Mouse (Mus musculus) MEL (cell line): Measurements from ENCODE around the gene Myo15b. TPM values are rescaled to one million over a fixed set of nuclear protein-coding genes. Genes with fewer than 3 reads are reported as not detected.

Experiments
- DNase-seq: peaks from one replicate; pipeline ENCODE4 v3.0.0; 2011; ENCODE audit warnings: low read depth, low spot score
- H3K27ac ChIP-seq: 2 replicates; pipeline ENCODE4 v1.5.1; 2012; ENCODE audit warnings: low read depth, mild to moderate bottlenecking, control low read depth, low read length, moderate library complexity; ENCODE audit not compliant: control insufficient read depth
- H3K27me3 ChIP-seq, 2 experiments: fragments of 150-350 bp in 1 of 2; sonication (generic) in 1 of 2; 2 replicates each; pipeline ENCODE4 v1.6.1; 2012; ENCODE audit warnings: low read length in 2 of 2, mild to moderate bottlenecking in 2 of 2, improper control_type of control experiment in 1 of 2, moderate library complexity in 1 of 2; ENCODE audit not compliant: insufficient read depth in 2 of 2, control insufficient read depth in 1 of 2
- H3K36me3 ChIP-seq, 2 experiments: 2 replicates each; pipeline ENCODE4 v1.6.1; 2012 to 2014; ENCODE audit warnings: low read length in 2 of 2, improper control_type of control experiment in 1 of 2, inconsistent platforms in 1 of 2, mild to moderate bottlenecking in 1 of 2; ENCODE audit not compliant: insufficient read depth in 2 of 2, control insufficient read depth in 1 of 2
- H3K4me1 ChIP-seq, 2 experiments: fragments of 150-350 bp in 1 of 2; sonication (generic) in 1 of 2; 2 replicates each; pipeline ENCODE4 v1.6.1; 2012; ENCODE audit warnings: low read length in 2 of 2, improper control_type of control experiment in 1 of 2, mild to moderate bottlenecking in 1 of 2; ENCODE audit not compliant: insufficient read depth in 2 of 2, control insufficient read depth in 1 of 2
- H3K4me3 ChIP-seq, 2 experiments: fragments of 150-350 bp in 1 of 2; sonication (generic) in 1 of 2; 2 replicates each; pipeline ENCODE4 v1.5.1; 2012; ENCODE audit warnings: low read depth in 2 of 2, low read length in 2 of 2, mild to moderate bottlenecking in 2 of 2, moderate library complexity in 2 of 2, control low read depth in 1 of 2, improper control_type of control experiment in 1 of 2; ENCODE audit not compliant: control insufficient read depth in 1 of 2, insufficient read depth in 1 of 2
- H3K79me2 ChIP-seq: 2 replicates; pipeline ENCODE4 v1.6.1; 2012; ENCODE audit warnings: mild to moderate bottlenecking, low read length, moderate library complexity; ENCODE audit not compliant: control insufficient read depth, poor library complexity, insufficient read depth
- H3K9ac ChIP-seq: 2 replicates; pipeline ENCODE4 v1.6.1; 2012; ENCODE audit warnings: low read depth, mild to moderate bottlenecking, control low read depth, low read length, moderate library complexity; ENCODE audit not compliant: control insufficient read depth, poor library complexity, severe bottlenecking
- H3K9me3 ChIP-seq: fragments of 150-350 bp; sonication (generic); replicated peaks from 2 replicates; pipeline ENCODE4 v1.6.1; 2012; ENCODE audit warnings: mild to moderate bottlenecking, low read length, improper control_type of control experiment, moderate library complexity; ENCODE audit not compliant: insufficient read depth
- CHD2 ChIP-seq: IDR thresholded peaks from 2 replicates; pipeline ENCODE4 v1.6.1; 2011; ENCODE audit warnings: low read length, improper control_type of control experiment
- E2F4 ChIP-seq: IDR thresholded peaks from 2 replicates; pipeline ENCODE4 v1.6.1; 2011; ENCODE audit warnings: low read depth, low read length, improper control_type of control experiment, borderline replicate concordance
- ELF1 ChIP-seq: IDR thresholded peaks from 2 replicates; pipeline ENCODE4 v1.6.1; 2014; ENCODE audit warnings: low read depth, mild to moderate bottlenecking, inconsistent platforms, low read length, improper control_type of control experiment, moderate library complexity
- ETS1 ChIP-seq: IDR thresholded peaks from 2 replicates; pipeline ENCODE4 v1.6.1; 2012; ENCODE audit warnings: low read depth, mild to moderate bottlenecking, inconsistent platforms, low read length, improper control_type of control experiment, moderate library complexity
- HCFC1 ChIP-seq: IDR thresholded peaks from 2 replicates; pipeline ENCODE4 v1.6.1; 2012; ENCODE audit warnings: low read depth, mild to moderate bottlenecking, inconsistent platforms, low read length, improper control_type of control experiment, moderate library complexity
- JUND ChIP-seq: IDR thresholded peaks from 2 replicates; pipeline ENCODE4 v1.6.1; 2011; ENCODE audit warnings: low read depth, mild to moderate bottlenecking, improper control_type of control experiment, low read length
- KAT2A ChIP-seq: conservative IDR thresholded peaks from 2 replicates; pipeline ENCODE4 v1.6.1; 2012; ENCODE audit warnings: low read depth, low read length, improper control_type of control experiment, inconsistent platforms
- MAFK ChIP-seq: IDR thresholded peaks from 2 replicates; pipeline ENCODE4 v1.6.1; 2011; ENCODE audit warnings: low read depth, mild to moderate bottlenecking, low read length, improper control_type of control experiment, borderline replicate concordance
- MAX ChIP-seq: IDR thresholded peaks from 2 replicates; pipeline ENCODE4 v1.6.1; 2011; ENCODE audit warnings: low read length, improper control_type of control experiment
- MAZ ChIP-seq: IDR thresholded peaks from 2 replicates; pipeline ENCODE4 v1.6.1; 2012; ENCODE audit warnings: low read depth, mild to moderate bottlenecking, inconsistent platforms, low read length, improper control_type of control experiment
- MYB ChIP-seq: IDR thresholded peaks from 2 replicates; pipeline ENCODE4 v1.6.1; 2011; ENCODE audit warnings: mild to moderate bottlenecking, low read depth, low read length, improper control_type of control experiment
- MYC ChIP-seq: IDR thresholded peaks from 2 replicates; pipeline ENCODE4 v1.6.1; 2011; ENCODE audit warnings: low read depth, mild to moderate bottlenecking, low read length, improper control_type of control experiment, moderate library complexity
- NELFE ChIP-seq: IDR thresholded peaks from 2 replicates; pipeline ENCODE4 v1.6.1; 2011; ENCODE audit warnings: low read depth, low read length, improper control_type of control experiment
- POLR2A ChIP-seq, 2 experiments: IDR thresholded peaks; 2 replicates each; pipeline ENCODE4 v1.6.1; 2011 to 2012; ENCODE audit warnings: low read length in 2 of 2, mild to moderate bottlenecking in 2 of 2, control low read depth in 1 of 2, improper control_type of control experiment in 1 of 2, low read depth in 1 of 2, moderate library complexity in 1 of 2; ENCODE audit not compliant: control insufficient read depth in 1 of 2, insufficient read depth in 1 of 2, poor library complexity in 1 of 2
- POLR2AphosphoS2 ChIP-seq: IDR thresholded peaks from 2 replicates; pipeline ENCODE4 v1.6.1; 2011; ENCODE audit warnings: low read length, improper control_type of control experiment
- SIN3A ChIP-seq: IDR thresholded peaks from 2 replicates; pipeline ENCODE4 v1.6.1; 2012; ENCODE audit warnings: low read length, improper control_type of control experiment, inconsistent platforms
- SMC3 ChIP-seq: IDR thresholded peaks from 2 replicates; pipeline ENCODE4 v1.6.1; 2011; ENCODE audit warnings: low read depth, low read length, improper control_type of control experiment
- TAL1 ChIP-seq: IDR thresholded peaks from 2 replicates; pipeline ENCODE4 v1.6.1; 2012; ENCODE audit warnings: mild to moderate bottlenecking, inconsistent platforms, low read length, moderate library complexity, mixed read lengths
- TBP ChIP-seq: IDR thresholded peaks from 2 replicates; pipeline ENCODE4 v1.8.0; 2011; ENCODE audit warnings: low read depth, low read length, improper control_type of control experiment
- USF1 ChIP-seq: IDR thresholded peaks from 2 replicates; pipeline ENCODE4 v1.6.1; 2014; ENCODE audit warnings: low read depth, mild to moderate bottlenecking, inconsistent platforms, low read length, improper control_type of control experiment, moderate library complexity
- ZC3H11A ChIP-seq: IDR thresholded peaks from 2 replicates; pipeline ENCODE4 v1.6.1; 2012; ENCODE audit warnings: low read depth, mild to moderate bottlenecking, inconsistent platforms, low read length, improper control_type of control experiment
- ZKSCAN1 ChIP-seq: IDR thresholded peaks from 2 replicates; pipeline ENCODE4 v1.6.1; 2012; ENCODE audit warnings: low read depth, mild to moderate bottlenecking, inconsistent platforms, low read length, improper control_type of control experiment, moderate library complexity
- ZMIZ1 ChIP-seq: IDR thresholded peaks from 2 replicates; pipeline ENCODE4 v1.6.1; 2012; ENCODE audit warnings: low read depth, mild to moderate bottlenecking, inconsistent platforms, low read length, improper control_type of control experiment, moderate library complexity
- ZNF384 ChIP-seq: IDR thresholded peaks from 2 replicates; pipeline ENCODE4 v1.6.1; 2012; ENCODE audit warnings: low read depth, mild to moderate bottlenecking, inconsistent platforms, low read length, improper control_type of control experiment
- polyA plus RNA-seq, 2 experiments: library from polyadenylated mRNA; stranded (reverse) in 1 of 2; unstranded in 1 of 2; fragments of >175 nt in 1 of 2; fragments of >200 nt in 1 of 2; gene quantifications; 2 replicates each; pipeline versions ENCODE4 v1.2.1 to v1.2.4; 2012; ENCODE audit warnings: low replicate concordance in 2 of 2, low read depth in 1 of 2; ENCODE audit not compliant: insufficient read length in 2 of 2, insufficient read depth in 1 of 2, missing spikeins in 1 of 2
- total RNA-seq: library from RNA; depleted of rRNA; stranded (reverse); fragments of 300-350 nt; gene quantifications from 2 replicates; pipeline ENCODE4 v1.2.3, GENCODE M21; 2012

Myo15b gene
- total and polyA plus RNA-seq, 3 experiments: 1.5 to 3.2 TPM; not detected in 1

DNA sequence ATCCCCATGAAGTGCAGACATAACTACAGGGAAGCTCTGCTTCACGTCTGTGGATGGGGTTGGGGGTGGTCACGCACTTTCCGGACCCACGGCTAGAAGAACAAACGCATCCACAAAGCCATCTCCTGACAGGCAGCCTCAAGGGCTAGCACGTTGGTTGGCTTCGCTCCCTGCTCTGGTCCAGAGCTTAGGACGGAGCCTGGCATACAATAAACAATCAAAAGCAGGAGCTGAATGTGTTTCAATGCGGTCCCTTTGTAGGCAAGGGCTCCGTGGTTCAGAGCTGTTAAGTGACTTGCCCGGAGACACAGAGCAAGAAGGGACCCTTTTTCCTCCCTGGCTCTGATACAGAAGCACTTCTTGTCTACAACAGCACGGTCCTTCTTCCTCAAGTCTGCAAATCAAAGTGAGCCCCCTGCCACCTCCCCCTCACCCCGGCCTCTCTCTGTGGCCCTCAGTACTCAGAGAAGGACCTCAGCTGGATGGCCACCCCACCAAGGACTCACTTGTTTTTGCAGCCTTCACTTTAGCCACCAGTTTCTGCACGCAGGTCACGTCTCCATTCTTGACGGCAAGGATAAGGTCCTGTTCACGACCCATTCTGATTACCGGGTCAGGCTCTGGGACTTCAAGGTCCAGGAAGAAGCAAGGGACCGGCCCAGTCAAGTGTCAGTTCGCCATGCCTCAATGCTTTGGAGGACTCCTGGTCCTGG, 46.7 kb upstream of the Myo15b start:
- no peaks in the 10 kb centered on the region for H3K27me3 ChIP-seq
- H3K4me3 ChIP-seq: no peak overlapping the region
- no peak overlapping the region for H3K9ac ChIP-seq
- H3K27ac ChIP-seq: no peak overlapping the region
- H3K4me1 ChIP-seq: peaks cover 2 to 26% of the 10 kb centered on the region in 2 experiments; a peak in 3 of 4 replicates
- H3K36me3 ChIP-seq: peaks cover 0 to 15% of the 10 kb centered on the region in 2 experiments; a peak in 2 of 4 replicates
- H3K79me2 ChIP-seq: peaks cover 22% of the 10 kb centered on the region
- H3K9me3 ChIP-seq: no peaks in the 10 kb centered on the region
- TF ChIP-seq ZKSCAN1 (no peak), TAL1 (no peak), TBP (no peak), ZC3H11A (no peak), ETS1 (no peak), MYB (no peak), MAX (no peak), MAFK (no peak), USF1 (no peak), CHD2 (no peak), ELF1 (no peak), ZMIZ1 (no peak), MAZ (no peak), NELFE (no peak), ZNF384 (no peak), POLR2A (IDR thresholded peaks at IDR 0.05; ENCODE audit: control insufficient read depth in 1 of 2, insufficient read depth in 1 of 2, low read depth in 1 of 2, low read length in 2 of 2, poor library complexity in 1 of 2) (no peak), SIN3A (no peak), MYC (no peak)
- no peak for DNase-seq

DNA sequence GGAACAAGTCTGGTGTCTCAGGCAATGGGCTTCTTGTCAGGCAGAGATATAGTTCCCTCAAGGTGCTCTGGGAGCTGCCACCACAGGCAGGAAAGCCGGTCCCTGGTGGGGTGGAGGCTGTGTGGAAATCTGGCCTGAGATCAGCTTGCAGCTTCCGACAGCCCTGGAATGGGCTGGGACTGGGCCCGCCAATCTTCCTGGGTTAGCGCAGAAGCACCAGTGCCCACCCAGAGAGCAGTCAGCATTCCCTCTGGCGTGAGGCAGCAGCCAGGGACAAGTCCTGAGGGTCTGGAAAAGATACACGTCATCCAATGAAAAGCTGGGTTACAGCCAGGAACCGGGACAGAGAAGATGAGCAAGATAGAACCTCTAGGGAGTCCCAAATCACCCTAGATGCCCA, 46.1 kb upstream of the Myo15b start:
- no peak overlapping the region for H3K27ac ChIP-seq
- no peaks in the 10 kb centered on the region for H3K9me3 ChIP-seq
- H3K36me3 ChIP-seq: peaks cover 0 to 15% of the 10 kb centered on the region in 2 experiments; a peak in 2 of 4 replicates
- TF ChIP-seq HCFC1 (no peak), MYB (no peak), SMC3 (no peak), E2F4 (no peak), POLR2AphosphoS2 (no peak), KAT2A (no peak), ZC3H11A (no peak), JUND (no peak), ZNF384 (no peak), MAFK (no peak)
- DNase-seq: no peak
- H3K9ac ChIP-seq: no peak overlapping the region
- peaks cover 2 to 26% of the 10 kb centered on the region in 2 experiments; a peak in 3 of 4 replicates for H3K4me1 ChIP-seq
- H3K4me3 ChIP-seq: no peak overlapping the region
- H3K79me2 ChIP-seq: peaks cover 22% of the 10 kb centered on the region
- H3K27me3 ChIP-seq: no peaks in the 10 kb centered on the region
